In genomic region chr3:100502516-100502915, GRCm38 (mm10) we compare ENCODE assay signal across 27 mouse cellular contexts. TPM values are rescaled to one million over a fixed set of nuclear protein-coding genes. Genes with fewer than 3 reads are reported as not detected.
DNase-seq lines count a peak whose midpoint lies in the region; ATAC-seq and TF ChIP-seq lines count a peak whose summit lies in the region.
"Had no signal": no experiment of that assay in that cellular context is flagged by ENCODE, and none has a peak within 500 bp of the region (broad histone marks: within the 10 kb centered on the region; RNA-seq: fewer than 3 reads in every experiment).

No protein-coding gene starts in this region.

- no peaks in the 10 kb centered on the region for H3K9me3 ChIP-seq in midbrain, postnatal 0 days (ENCODE audit: low read length)
- H3K9me3 ChIP-seq: G1E; lung, embryonic 15.5 days; stomach, embryonic 15.5 days had no signal

- H3K9ac ChIP-seq in midbrain, postnatal 0 days (replicated peaks; ENCODE audit: low read length, poor library complexity, severe bottlenecking), result no peak overlapping the region
- H3K9ac ChIP-seq: heart, embryonic 12.5 days; liver, embryonic 14.5 days; lung, embryonic 15.5 days; stomach, embryonic 15.5 days had no signal

- peak; percentile 95 for ATAC-seq in CD4-positive, CD25-positive, alpha-beta regulatory T cell, adult 4 months
- ATAC-seq in megakaryocyte progenitor cell, adult 5-6 weeks (replicated peaks; ENCODE audit: poor library complexity), result peak; percentile 66
- no peak for ATAC-seq in midbrain, postnatal 0 days (ENCODE audit: low FRiP score)
- ATAC-seq: hindbrain, postnatal 0 days; Patski had no signal

- 82% methylated on average over 6 of the region's 6 CpGs for WGBS in midbrain, postnatal 0 days

- H3K4me1 ChIP-seq in midbrain, postnatal 0 days (ENCODE audit: insufficient read depth, low read length), result no peaks in the 10 kb centered on the region
- H3K4me1 ChIP-seq: heart, embryonic 12.5 days; lung, embryonic 15.5 days; midbrain, embryonic 10.5 days; stomach, embryonic 15.5 days had no signal

- no peak overlapping the region for H3K27ac ChIP-seq in midbrain, postnatal 0 days (ENCODE audit: low read depth, low read length)
- H3K27ac ChIP-seq: hindbrain, postnatal 0 days; kidney, postnatal 0 days; left cerebral cortex, adult 2 months; liver, embryonic 14.5 days; lung, embryonic 15.5 days; midbrain, embryonic 10.5 days; stomach, embryonic 15.5 days had no signal

- no peak for TF ChIP-seq CTCF in midbrain, postnatal 0 days (IDR thresholded peaks at IDR 0.05)

- H3K4me3 ChIP-seq in midbrain, postnatal 0 days (ENCODE audit: low read depth, low read length), result no peak overlapping the region
- H3K4me3 ChIP-seq: heart, embryonic 12.5 days; left cerebral cortex, adult 2 months; lung, embryonic 15.5 days; midbrain, embryonic 10.5 days; stomach, embryonic 15.5 days had no signal

- DNase-seq in CD4-positive helper T cell, adult 2 months (ENCODE audit: low read depth, low spot score), result peak; percentile 59
- peak; percentile 16 for DNase-seq in gonadal fat pad, adult 2 months (ENCODE audit: low read depth)
- no peak for DNase-seq in ovary, adult 18-20 months (ENCODE audit: low spot score)
- no peak for DNase-seq in heart, adult 9 months (ENCODE audit: low spot score in 2 of 2)
- no peak for DNase-seq in midbrain, postnatal 0 days (ENCODE audit: low spot score)
- DNase-seq: adrenal gland, adult 8-10 months; cerebellum, adult 2 months; heart, postnatal 10 days; kidney, adult 18-20 months; layer of hippocampus, adult 9-11 months; lung, postnatal 4 days; retina, postnatal 1 day; right cerebral cortex, postnatal 25 days; thymus, adult 18-20 months had no signal

- H3K36me3 ChIP-seq in midbrain, postnatal 0 days (ENCODE audit: insufficient read depth, low read length), result no peaks in the 10 kb centered on the region
- H3K36me3 ChIP-seq: G1E; heart, embryonic 12.5 days; lung, embryonic 15.5 days; midbrain, embryonic 10.5 days; stomach, embryonic 15.5 days had no signal

- no peaks in the 10 kb centered on the region for H3K27me3 ChIP-seq in midbrain, postnatal 0 days (ENCODE audit: insufficient read depth, low read length)
- H3K27me3 ChIP-seq: CH12.LX; heart, embryonic 12.5 days; lung, embryonic 15.5 days; Patski; stomach, embryonic 15.5 days had no signal

- H3K4me2 ChIP-seq in midbrain, postnatal 0 days (ENCODE audit: low read depth, low read length, poor library complexity, severe bottlenecking), result no peak overlapping the region
- H3K4me2 ChIP-seq: heart, embryonic 12.5 days; lung, embryonic 15.5 days; stomach, embryonic 15.5 days had no signal

RNA-seq across cellular contexts. Expression of gene Tent5c, which starts 13.4 kb away (rescaled TPM):
- polyA plus RNA-seq in CD4-positive, CD25-positive, alpha-beta regulatory T cell, adult 4 months (2017; shearing (Covaris generic)), result 10 to 100 TPM; 37.6 to 47.6 TPM
- polyA plus RNA-seq in gonadal fat pad, adult 2 months (2012; rRNA removed), result 8.3 and 11.6 TPM in 2 replicates
- total RNA-seq in megakaryocyte progenitor cell, adult 5-6 weeks (2015), result 1.0 and 1.3 TPM in 2 replicates
- total RNA-seq in megakaryocyte progenitor cell, adult 5-6 weeks (2017), result 0.71 and 0.91 TPM in 2 replicates
- total RNA-seq in midbrain, postnatal 0 days (2014; rRNA removed), result 1.9 and 2.1 TPM in 2 replicates
- 0.56 and 0.69 TPM in 2 replicates for polyA plus RNA-seq in midbrain, postnatal 0 days (2015; fragmentation: Nextera tagmentation; extraction: Ambion mirVana)

Comparison
In these comparisons a context has a peak if more than half of its experiments do, and no peak if none do; other contexts are left out.
1. DNase-seq: peak in CD4-positive helper T cell, adult 2 months (single experiment) and gonadal fat pad, adult 2 months (single experiment); none in ovary, adult 18-20 months (single experiment), heart, adult 9 months (0 of 2) and midbrain, postnatal 0 days (single experiment).